Mouse (Mus musculus): Measurements from ENCODE around the gene Ndufaf4. TPM values are rescaled to one million over a fixed set of nuclear protein-coding genes. Genes with fewer than 3 reads are reported as not detected.
"Not testable (repeated sequence)": the region's sequence is repeated elsewhere in the genome, so short reads cannot be mapped to it uniquely, and the experiment has no call there.

Gene Ndufaf4
- total RNA-seq (2021) = 10 to 100 TPM; 23.9 to 38.6 TPM
- long read RNA-seq, experiment 1, transcript Ndufaf4-202 (2 exons, 2,358 nt) = minor isoform, 7 of 34 reads
- long read RNA-seq, experiment 1, transcript Ndufaf4-201 (3 exons, 3,632 nt) = major isoform, 25 of 34 reads
- long read RNA-seq, experiment 1, partial matches to known transcripts = 0 of 34 reads
- long read RNA-seq, experiment 1, other reads (novel, unspliced or antisense) = 2 of 34 reads
- long read RNA-seq, experiment 2, transcript Ndufaf4-202 (2 exons, 2,358 nt) = minor isoform, 7 of 47 reads
- long read RNA-seq, experiment 2, transcript Ndufaf4-201 (3 exons, 3,632 nt) = major isoform, 39 of 47 reads
- long read RNA-seq, experiment 2, partial matches to known transcripts = 0 of 47 reads
- long read RNA-seq, experiment 2, other reads (novel, unspliced or antisense) = 1 of 47 reads

DNA sequence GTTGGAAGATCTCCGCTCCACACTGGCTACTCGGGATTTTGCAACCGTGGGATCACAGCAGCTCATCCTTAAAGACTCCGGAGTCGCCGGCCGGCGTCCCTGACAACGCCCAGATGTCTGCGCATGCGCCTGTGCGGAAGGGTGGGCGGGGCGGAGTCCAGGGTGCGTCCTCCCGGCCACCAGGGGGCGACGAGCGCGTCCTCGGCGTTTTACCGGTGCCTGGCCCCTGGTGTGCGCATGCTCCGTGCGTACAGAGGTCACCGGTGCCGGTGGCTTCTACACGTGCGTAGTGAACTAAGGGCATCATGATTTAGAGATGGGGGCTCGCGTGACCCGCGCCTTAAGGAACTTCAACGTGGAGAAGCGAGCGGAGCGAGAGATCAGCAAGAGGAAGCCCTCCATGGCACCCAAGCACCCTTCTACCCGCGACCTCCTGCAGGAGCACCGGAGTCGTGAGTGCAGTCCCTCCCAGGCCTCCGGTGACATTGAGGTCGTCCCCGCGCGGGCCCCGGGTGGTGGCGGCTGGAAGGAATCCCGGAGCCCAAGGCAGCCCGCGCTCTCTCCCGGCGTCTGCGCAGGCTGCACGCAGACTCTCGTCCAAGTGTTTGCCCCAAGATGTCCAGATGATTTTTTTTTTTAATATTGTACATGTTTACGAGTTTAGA, at the start of gene Ndufaf4:
Gene Ndufaf4 (plus strand): TSS at position 233 of the 665 bp plus-strand sequence.
- peak; percentile 97 for DNase-seq
- intact Hi-C loops (cut with DNase I; ENCODE audit: low total_unique reads) = loop anchor here (5.0 kb wide), 1 partner anchor 176 kb away; no protein-coding TSS in a partner anchor

DNA sequence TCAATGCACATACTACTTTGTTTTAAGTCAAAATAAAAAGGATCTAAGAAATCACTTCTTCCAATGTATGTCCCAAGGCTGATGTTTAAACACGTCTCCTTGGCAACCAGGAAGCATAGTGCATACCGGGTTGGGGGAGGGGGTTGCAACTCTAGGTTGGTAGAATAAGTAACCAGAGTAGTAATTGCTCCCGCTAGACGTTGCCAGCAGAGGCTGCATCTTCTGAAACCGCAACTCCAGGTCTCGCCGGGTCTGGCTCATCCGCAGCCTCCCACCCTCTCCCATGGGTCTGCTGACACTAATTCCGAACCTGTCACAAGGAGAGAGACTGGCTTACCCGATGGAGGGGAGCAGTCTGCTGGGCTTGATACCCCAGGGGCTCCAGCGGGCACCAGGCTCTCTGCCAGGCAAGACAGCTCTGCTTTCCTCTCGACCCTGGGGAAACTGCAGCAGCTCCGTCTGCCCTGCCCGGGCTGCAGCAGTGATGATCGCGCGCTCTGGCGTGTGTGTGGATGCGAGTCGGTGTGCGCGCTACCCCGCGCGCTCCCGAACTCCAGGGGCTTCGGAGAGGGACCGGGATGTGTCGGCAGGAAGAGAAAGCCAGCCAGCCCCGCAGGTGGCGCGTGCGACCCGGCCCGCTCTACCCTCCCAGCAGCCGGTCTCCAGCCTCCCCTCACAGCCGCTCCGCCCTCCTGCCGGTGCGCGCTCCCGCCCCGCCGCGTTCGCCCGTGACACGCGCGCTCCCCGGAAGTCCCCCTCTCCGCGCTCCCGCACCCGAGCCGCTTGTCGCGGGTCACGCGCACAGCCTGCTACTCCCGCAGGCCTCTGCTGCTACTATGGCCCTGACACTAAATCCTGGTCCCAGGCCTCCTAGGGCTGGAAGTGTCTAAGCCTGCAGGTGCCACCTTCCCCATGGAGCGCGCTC, 47.2 kb upstream of the Ndufaf4 start, which contains the start of gene Klhl32:
Gene Klhl32 (minus strand): TSS at position 724 of the 925 bp plus-strand sequence.
- intact Hi-C loops (cut with DNase I; ENCODE audit: low total_unique reads) = no loop called here
- DNase-seq = peak; percentile 58

- no peak for DNase-seq
- intact Hi-C loops (cut with DNase I; ENCODE audit: low total_unique reads) = no loop called here
Measured at GRCm38 (mm10) chr4:24865691-24866090, 32.2 kb upstream of the Ndufaf4 start.

GRCm38 (mm10) chr4:24869230-24869629, 28.7 kb upstream of the Ndufaf4 start:
- no peak for DNase-seq
- intact Hi-C loops (cut with DNase I; ENCODE audit: low total_unique reads) = no loop called here

- intact Hi-C loops (cut with DNase I; ENCODE audit: low total_unique reads); DNase-seq: not testable (repeated sequence)
Measured at GRCm38 (mm10) chr4:24889386-24889785, 8.5 kb upstream of the Ndufaf4 start.

DNA sequence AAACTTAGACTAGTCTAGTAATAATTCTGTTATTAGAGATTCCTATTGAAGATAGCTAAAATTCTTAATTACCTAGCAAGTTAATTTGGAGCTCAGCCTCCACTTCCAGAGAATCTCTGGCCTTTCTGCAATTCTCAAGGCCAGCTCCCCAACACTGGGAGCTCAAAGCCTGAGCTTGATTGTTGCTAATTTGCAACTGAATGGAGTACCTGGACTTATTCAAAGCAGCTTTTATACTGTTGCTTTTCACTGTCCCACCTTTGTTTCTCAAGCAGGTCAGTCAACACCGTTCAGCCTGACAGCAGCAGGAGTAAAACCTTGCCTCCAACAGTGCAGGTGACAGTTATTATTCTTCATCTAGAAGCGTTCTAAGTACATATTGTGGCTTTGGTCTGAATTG, 5.6 kb upstream of the Ndufaf4 start:
- DNase-seq; intact Hi-C loops (cut with DNase I; ENCODE audit: low total_unique reads): not testable (repeated sequence)

GRCm38 (mm10) chr4:24894625-24895024, 3.3 kb upstream of the Ndufaf4 start:
- no peak for DNase-seq
- intact Hi-C loops (cut with DNase I; ENCODE audit: low total_unique reads) = loop anchor here (5.0 kb wide), 1 partner anchor 172 kb away; no protein-coding TSS in a partner anchor

DNA sequence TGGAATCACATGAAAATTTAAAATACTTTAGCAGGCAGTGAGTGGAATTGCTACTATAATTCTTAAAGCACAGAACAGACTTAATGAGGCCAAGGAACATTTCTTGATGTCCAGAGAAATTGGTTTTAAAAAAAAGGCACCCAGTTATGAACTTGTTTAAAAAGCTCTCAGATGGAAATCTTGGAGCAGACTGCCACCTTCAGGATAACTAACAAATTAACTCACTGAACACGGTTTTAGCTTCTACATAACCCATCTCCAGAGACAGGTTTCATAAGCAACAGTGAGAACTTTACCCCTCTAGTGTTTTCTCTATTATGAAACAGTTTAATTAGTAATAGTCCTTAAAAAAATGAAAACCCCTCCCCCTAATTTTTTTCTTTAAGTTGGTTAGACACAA, 1.1 kb upstream of the Ndufaf4 start:
- no peak for DNase-seq
- intact Hi-C loops (cut with DNase I; ENCODE audit: low total_unique reads) = loop anchor here (5.0 kb wide), 1 partner anchor 175 kb away; no protein-coding TSS in a partner anchor

- no peak for DNase-seq
- intact Hi-C loops (cut with DNase I; ENCODE audit: low total_unique reads) = loop anchor here (5.0 kb wide), 1 partner anchor 175 kb away; no protein-coding TSS in a partner anchor
Measured at GRCm38 (mm10) chr4:24897351-24897750, 532 bp upstream of the Ndufaf4 start.

- DNase-seq = no peak
- intact Hi-C loops (cut with DNase I; ENCODE audit: low total_unique reads) = loop anchor here (5.0 kb wide), 1 partner anchor 176 kb away; no protein-coding TSS in a partner anchor
Measured at GRCm38 (mm10) chr4:24898636-24899035, 753 bp downstream of the Ndufaf4 start.

GRCm38 (mm10) chr4:24899146-24899545, 1.3 kb downstream of the Ndufaf4 start:
- intact Hi-C loops (cut with DNase I; ENCODE audit: low total_unique reads) = loop anchor here (5.0 kb wide), 1 partner anchor 177 kb away; no protein-coding TSS in a partner anchor
- DNase-seq = no peak

GRCm38 (mm10) chr4:24907745-24908144, 9.9 kb downstream of the Ndufaf4 start:
- intact Hi-C loops (cut with DNase I; ENCODE audit: low total_unique reads) = no loop called here
- no peak for DNase-seq

- intact Hi-C loops (cut with DNase I; ENCODE audit: low total_unique reads) = no loop called here
- DNase-seq = no peak
Measured at GRCm38 (mm10) chr4:24915631-24916030, 17.7 kb downstream of the Ndufaf4 start.

DNA sequence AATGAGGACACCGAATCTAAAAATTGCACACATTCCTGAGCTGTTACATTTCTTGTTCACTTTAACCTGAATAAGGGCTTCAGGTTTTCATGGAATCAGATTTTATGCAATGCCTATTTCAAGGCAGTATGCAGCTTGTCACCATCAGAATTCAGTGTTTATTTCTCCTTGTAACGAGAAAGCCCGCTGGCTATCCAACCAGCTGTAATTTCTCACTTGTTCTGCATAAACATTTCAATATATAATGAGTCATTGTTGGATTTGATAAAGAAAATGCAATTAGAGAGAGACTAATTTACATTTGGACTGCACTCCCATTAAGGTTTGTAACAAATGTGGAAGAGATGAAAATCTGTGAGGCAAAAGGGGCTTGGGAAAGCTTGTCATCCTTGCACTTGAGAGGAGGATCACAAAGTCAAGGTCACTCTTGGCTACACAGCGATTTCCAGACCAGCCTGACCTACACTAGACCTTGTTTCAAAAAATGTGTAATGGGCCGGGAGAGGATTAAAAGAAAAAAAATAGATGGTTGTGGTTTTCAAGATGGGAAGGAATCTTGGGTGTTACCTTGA, 22.2 kb downstream of the Ndufaf4 start:
- intact Hi-C loops (cut with DNase I; ENCODE audit: low total_unique reads) = no loop called here
- no peak for DNase-seq

DNA sequence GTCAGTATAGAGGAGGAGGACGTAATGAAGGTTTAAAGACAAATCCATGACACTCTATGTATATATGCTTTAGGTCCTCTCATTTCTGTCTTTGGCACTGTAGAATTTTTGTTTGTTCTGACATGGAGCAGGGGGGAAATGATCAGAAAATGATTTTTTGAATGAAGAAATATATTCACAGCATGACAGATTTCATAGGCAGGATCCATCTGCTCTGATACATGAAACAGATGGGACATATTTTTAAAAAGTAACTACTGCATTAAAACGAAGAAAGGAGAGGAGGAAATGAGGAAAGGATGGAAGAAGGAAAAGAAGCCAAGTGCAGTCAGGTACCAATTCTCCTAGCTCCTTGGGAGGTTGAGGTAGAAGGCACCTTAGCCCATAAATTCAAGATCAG, 26.8 kb downstream of the Ndufaf4 start:
- intact Hi-C loops (cut with DNase I; ENCODE audit: low total_unique reads) = no loop called here

GRCm38 (mm10) chr4:24928260-24928780, 30.4 kb downstream of the Ndufaf4 start:
- no peak for DNase-seq
- intact Hi-C loops (cut with DNase I; ENCODE audit: low total_unique reads) = no loop called here

More for the DNA sequence above, 26.8 kb downstream of the Ndufaf4 start:
- no peak for DNase-seq

- intact Hi-C loops (cut with DNase I; ENCODE audit: low total_unique reads) = no loop called here
- no peak for DNase-seq
Measured at GRCm38 (mm10) chr4:24928926-24929325, 31.0 kb downstream of the Ndufaf4 start.

DNA sequence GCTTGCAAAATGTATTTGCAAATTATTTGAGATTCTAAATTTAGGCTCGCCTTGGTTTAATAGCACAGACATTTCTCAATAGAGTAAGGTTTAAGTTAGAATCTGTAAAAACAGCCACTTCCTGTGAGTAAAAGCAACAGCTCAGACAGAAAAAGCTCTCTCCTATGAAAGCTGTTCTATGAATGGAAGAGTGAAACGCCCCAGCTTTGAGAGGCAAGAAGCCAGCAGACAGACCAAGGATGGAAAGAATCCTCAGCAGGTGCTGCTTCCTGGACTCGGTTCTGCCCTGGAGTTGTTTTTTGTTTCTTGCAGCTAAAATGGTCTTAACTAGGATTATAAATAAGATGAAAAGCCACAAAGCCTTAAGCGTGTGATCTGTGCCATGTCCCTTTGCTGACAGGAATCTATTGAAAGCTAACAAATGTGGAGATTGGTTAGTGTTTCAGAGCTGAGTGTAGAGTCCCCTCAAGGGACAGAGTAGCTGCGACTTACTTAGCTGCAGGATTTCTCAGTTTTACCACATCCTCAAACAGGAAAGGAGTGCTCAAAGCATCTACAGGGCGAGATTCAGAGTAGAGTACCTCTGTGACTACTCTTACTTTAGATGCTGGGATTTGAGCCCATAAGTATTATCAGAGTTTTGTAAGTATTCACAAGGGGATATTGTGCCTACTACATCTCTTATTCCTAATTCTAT, 45.0 kb downstream of the Ndufaf4 start:
- intact Hi-C loops (cut with DNase I; ENCODE audit: low total_unique reads) = no loop called here
- no peak for DNase-seq
